Mouse (Mus musculus) myocyte (in vitro differentiated cells): Measurements from ENCODE around the gene Tbc1d15. TPM values are rescaled to one million over a fixed set of nuclear protein-coding genes. Genes with fewer than 3 reads are reported as not detected.

Experiments
- H3K27me3 ChIP-seq: one replicate; pipeline ENCODE4 v1.6.1; 2011; ENCODE audit not compliant: control insufficient read depth, insufficient read depth, insufficient read length
- H3K36me3 ChIP-seq: one replicate; pipeline ENCODE4 v1.6.1; 2011; ENCODE audit not compliant: control insufficient read depth, insufficient read depth
- H3K4me2 ChIP-seq: one replicate; pipeline ENCODE4 v1.6.1; 2011; ENCODE audit warnings: low read depth, control low read depth
- H3K4me3 ChIP-seq: one replicate; pipeline ENCODE4 v1.5.1; 2011; ENCODE audit warnings: mild to moderate bottlenecking, control low read depth, moderate library complexity
- H3K79me2 ChIP-seq: one replicate; pipeline ENCODE4 v1.6.1; 2011; ENCODE audit not compliant: control insufficient read depth, insufficient read depth
- H3ac ChIP-seq: one replicate; pipeline ENCODE4 v1.6.1; 2011; ENCODE audit not compliant: control insufficient read depth, insufficient read length
- CEBPB ChIP-seq: IDR thresholded peaks from 2 replicates; pipeline ENCODE4 v1.6.1; 2011; ENCODE audit warnings: mild to moderate bottlenecking, moderate library complexity; ENCODE audit not compliant: poor library complexity, insufficient read depth, severe bottlenecking
- E2F4 ChIP-seq: IDR thresholded peaks from one replicate; pipeline ENCODE4 v1.6.1; 2011; ENCODE audit warnings: mild to moderate bottlenecking, control low read depth, moderate library complexity; ENCODE audit not compliant: insufficient read depth
- MAX ChIP-seq: IDR thresholded peaks from one replicate; pipeline ENCODE4 v1.6.1; 2011; ENCODE audit warnings: low read depth, mild to moderate bottlenecking, control low read depth
- MYOD1 ChIP-seq, 3 experiments: IDR thresholded peaks; one replicate each; pipeline ENCODE4 v1.6.1; 2011; ENCODE audit warnings: control low read depth in 2 of 3, low read depth in 2 of 3, mild to moderate bottlenecking in 2 of 3, moderate library complexity in 1 of 3; ENCODE audit not compliant: insufficient read length in 2 of 3, control insufficient read depth in 1 of 3
- MYOG ChIP-seq, 3 experiments: IDR thresholded peaks; one replicate each; pipeline ENCODE4 v1.6.1; 2011; ENCODE audit warnings: control low read depth in 2 of 3, low read depth in 2 of 3, mild to moderate bottlenecking in 2 of 3; ENCODE audit not compliant: insufficient read length in 2 of 3, control insufficient read depth in 1 of 3, insufficient read depth in 1 of 3
- POLR2A ChIP-seq: IDR thresholded peaks from one replicate; pipeline ENCODE4 v1.6.1; 2011; ENCODE audit warnings: low read depth, mild to moderate bottlenecking, control low read depth, moderate library complexity; ENCODE audit not compliant: insufficient read length
- POLR2AphosphoS2 ChIP-seq: IDR thresholded peaks from one replicate; pipeline ENCODE4 v1.6.1; 2011; ENCODE audit warnings: low read depth, control low read depth; ENCODE audit not compliant: insufficient read length
- REST ChIP-seq: IDR thresholded peaks from one replicate; pipeline ENCODE4 v1.6.1; 2011; ENCODE audit warnings: mild to moderate bottlenecking, control low read depth, moderate library complexity; ENCODE audit not compliant: insufficient read depth, insufficient read length
- SRF ChIP-seq: IDR thresholded peaks from one replicate; pipeline ENCODE4 v1.6.1; 2011; ENCODE audit warnings: low read depth; ENCODE audit not compliant: control insufficient read depth, insufficient read length
- TCF12 ChIP-seq: IDR thresholded peaks from one replicate; pipeline ENCODE4 v1.6.1; 2011; ENCODE audit warnings: mild to moderate bottlenecking, control low read depth; ENCODE audit not compliant: poor library complexity, insufficient read depth, severe bottlenecking
- TCF3 ChIP-seq: IDR thresholded peaks from one replicate; pipeline ENCODE4 v1.6.1; 2011; ENCODE audit warnings: low read depth, control low read depth; ENCODE audit not compliant: insufficient read length
- USF1 ChIP-seq: IDR thresholded peaks from one replicate; pipeline ENCODE4 v1.6.1; 2011; ENCODE audit warnings: low read depth, mild to moderate bottlenecking, control low read depth, moderate library complexity
- polyA plus RNA-seq: library from polyadenylated mRNA; unstranded; fragments of >200 nt; fragmentation: generic; extraction: Trizol; gene quantifications from one replicate; pipeline ENCODE4 v1.2.1, GENCODE M21; 2012; ENCODE audit warnings: missing spikeins

The Tbc1d15 gene
- polyA plus RNA-seq, 1 experiment, result 19.8 TPM

GRCm38 (mm10) chr10:115235501-115235900, 15.8 kb downstream of the Tbc1d15 start:
- no peak for TF ChIP-seq TCF12
- TF ChIP-seq MYOG (IDR thresholded peaks at IDR 0.05; ENCODE audit: control insufficient read depth in 1 of 3, insufficient read depth in 1 of 3, insufficient read length in 2 of 3, low read depth in 2 of 3), result no peak
- no peak for TF ChIP-seq POLR2A
- TF ChIP-seq REST, result no peak
- TF ChIP-seq MYOD1 (IDR thresholded peaks at IDR 0.05; ENCODE audit: control insufficient read depth in 1 of 3, insufficient read length in 2 of 3, low read depth in 2 of 3), result no peak
- TF ChIP-seq SRF, result no peak
- TF ChIP-seq USF1, result no peak
- no peak for TF ChIP-seq E2F4
- no peak for TF ChIP-seq CEBPB
- TF ChIP-seq POLR2AphosphoS2, result no peak
- no peak for TF ChIP-seq MAX
- no peak for TF ChIP-seq TCF3
- Histone ChIP-seq H3ac (no peak overlapping the region), H3K36me3 (peaks cover 27% of the 10 kb centered on the region), H3K79me2 (no peaks in the 10 kb centered on the region), H3K4me3 (no peak overlapping the region), H3K4me2 (no peak overlapping the region), H3K27me3 (no peaks in the 10 kb centered on the region)

DNA sequence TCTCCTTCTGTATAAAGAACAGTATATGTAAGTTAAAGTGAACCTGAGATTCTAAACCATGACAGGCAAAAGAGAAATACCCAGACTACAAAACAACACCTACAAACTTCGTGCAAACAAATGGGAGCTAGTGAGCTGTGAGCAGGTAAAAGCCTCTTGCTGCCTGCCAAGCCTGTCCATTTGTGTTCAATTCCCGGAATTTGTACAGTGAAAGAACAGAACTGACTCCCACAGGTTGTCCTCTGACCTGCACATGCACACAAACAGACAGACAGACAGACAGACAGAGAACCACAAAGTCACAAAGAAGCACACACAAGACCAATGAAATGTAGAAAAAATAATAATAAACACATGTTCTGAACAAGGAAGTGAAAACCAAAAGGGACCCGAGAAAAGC, 17.5 kb downstream of the Tbc1d15 start:
- Histone ChIP-seq H3K4me2 (no peak overlapping the region), H3ac (no peak overlapping the region), H3K79me2 (no peaks in the 10 kb centered on the region), H3K27me3 (no peaks in the 10 kb centered on the region), H3K36me3 (peaks cover 25% of the 10 kb centered on the region), H3K4me3 (no peak overlapping the region)
- no peak for TF ChIP-seq POLR2A
- TF ChIP-seq MYOD1 (IDR thresholded peaks at IDR 0.05; ENCODE audit: control insufficient read depth in 1 of 3, insufficient read length in 2 of 3, low read depth in 2 of 3), result no peak
- no peak for TF ChIP-seq MAX
- no peak for TF ChIP-seq CEBPB
- TF ChIP-seq SRF, result no peak
- no peak for TF ChIP-seq E2F4
- no peak for TF ChIP-seq REST
- no peak for TF ChIP-seq MYOG (IDR thresholded peaks at IDR 0.05; ENCODE audit: control insufficient read depth in 1 of 3, insufficient read depth in 1 of 3, insufficient read length in 2 of 3, low read depth in 2 of 3)
- no peak for TF ChIP-seq TCF3
- TF ChIP-seq POLR2AphosphoS2, result no peak
- TF ChIP-seq TCF12, result no peak
- TF ChIP-seq USF1, result no peak

DNA sequence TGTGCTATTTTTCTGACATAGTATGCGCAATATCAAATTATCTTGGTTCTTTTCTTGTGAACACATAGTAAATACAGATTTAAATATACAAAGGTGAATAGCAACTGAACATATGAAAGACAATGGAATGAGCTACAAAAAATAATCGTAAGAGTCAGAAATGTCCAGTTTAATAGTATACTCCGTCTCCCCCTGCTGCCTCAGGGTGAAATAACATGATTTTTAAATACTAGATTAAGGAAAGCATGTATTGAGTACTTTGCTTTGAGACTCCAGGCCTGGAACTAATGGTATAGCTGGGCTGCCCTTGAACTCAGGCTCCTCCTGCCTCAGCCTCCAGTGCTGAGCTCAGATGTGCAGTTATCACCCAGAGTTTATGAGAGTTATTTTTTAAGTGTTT, 18.8 kb downstream of the Tbc1d15 start:
- Histone ChIP-seq H3K27me3 (no peaks in the 10 kb centered on the region), H3K79me2 (no peaks in the 10 kb centered on the region), H3K4me3 (no peak overlapping the region), H3K4me2 (no peak overlapping the region), H3ac (no peak overlapping the region), H3K36me3 (peaks cover 27% of the 10 kb centered on the region)
- TF ChIP-seq MYOD1 (IDR thresholded peaks at IDR 0.05; ENCODE audit: control insufficient read depth in 1 of 3, insufficient read length in 2 of 3, low read depth in 2 of 3) (no peak), POLR2A (no peak), TCF3 (no peak), CEBPB (no peak), MYOG (IDR thresholded peaks at IDR 0.05; ENCODE audit: control insufficient read depth in 1 of 3, insufficient read depth in 1 of 3, insufficient read length in 2 of 3, low read depth in 2 of 3) (no peak), MAX (no peak), REST (no peak), USF1 (no peak), POLR2AphosphoS2 (no peak), E2F4 (no peak), SRF (no peak), TCF12 (no peak)

- H3K36me3 ChIP-seq, result peaks cover 29% of the 10 kb centered on the region
- H3K79me2 ChIP-seq, result no peaks in the 10 kb centered on the region
- H3K4me2 ChIP-seq, result no peak overlapping the region
- no peak for TF ChIP-seq POLR2AphosphoS2
- no peak for TF ChIP-seq TCF12
- no peak for TF ChIP-seq USF1
- no peak for TF ChIP-seq MYOG (IDR thresholded peaks at IDR 0.05; ENCODE audit: control insufficient read depth in 1 of 3, insufficient read depth in 1 of 3, insufficient read length in 2 of 3, low read depth in 2 of 3)
- TF ChIP-seq SRF, result no peak
- TF ChIP-seq REST, result no peak
- no peak for TF ChIP-seq MAX
- no peak for TF ChIP-seq TCF3
- no peak for TF ChIP-seq POLR2A
- TF ChIP-seq MYOD1 (IDR thresholded peaks at IDR 0.05; ENCODE audit: control insufficient read depth in 1 of 3, insufficient read length in 2 of 3, low read depth in 2 of 3), result no peak
- no peak for TF ChIP-seq E2F4
- TF ChIP-seq CEBPB, result no peak
- H3ac ChIP-seq, result no peak overlapping the region
- no peak overlapping the region for H3K4me3 ChIP-seq
- no peaks in the 10 kb centered on the region for H3K27me3 ChIP-seq
Measured at GRCm38 (mm10) chr10:115229023-115229422, 22.2 kb downstream of the Tbc1d15 start.

DNA sequence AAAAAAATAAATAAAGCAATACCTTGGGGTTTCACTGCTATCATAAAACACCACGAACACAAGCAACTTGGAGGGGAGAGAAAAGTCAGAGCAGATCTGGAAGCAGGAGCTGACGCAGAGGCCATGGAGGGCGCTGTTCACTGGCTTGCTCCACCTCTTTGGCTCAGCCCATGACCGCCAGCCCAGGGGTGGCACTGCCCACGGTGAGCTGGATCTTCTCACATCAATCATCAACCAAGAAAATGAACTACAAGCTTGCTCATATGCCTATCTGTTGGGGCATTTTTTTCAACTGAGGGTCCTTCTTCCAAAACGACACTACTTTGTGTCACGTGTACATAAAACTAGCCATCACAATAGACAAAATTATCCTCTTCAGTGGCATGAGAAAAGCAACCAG, 24.7 kb downstream of the Tbc1d15 start:
- no peak overlapping the region for H3ac ChIP-seq
- no peak overlapping the region for H3K4me2 ChIP-seq
- no peak overlapping the region for H3K4me3 ChIP-seq
- no peaks in the 10 kb centered on the region for H3K79me2 ChIP-seq
- peaks cover 22% of the 10 kb centered on the region for H3K36me3 ChIP-seq
- H3K27me3 ChIP-seq, result no peaks in the 10 kb centered on the region
- TF ChIP-seq CEBPB (no peak), E2F4 (no peak), TCF3 (no peak), SRF (no peak), MYOG (IDR thresholded peaks at IDR 0.05; ENCODE audit: control insufficient read depth in 1 of 3, insufficient read depth in 1 of 3, insufficient read length in 2 of 3, low read depth in 2 of 3) (no peak), REST (no peak), POLR2AphosphoS2 (no peak), USF1 (no peak), MYOD1 (IDR thresholded peaks at IDR 0.05; ENCODE audit: control insufficient read depth in 1 of 3, insufficient read length in 2 of 3, low read depth in 2 of 3) (no peak), TCF12 (no peak), MAX (no peak), POLR2A (no peak)
